Mouse (Mus musculus) erythroblast, embryonic 14.5 days (primary cell): ENCODE results near the gene Hba-x. TPM values are rescaled to one million over a fixed set of nuclear protein-coding genes. Genes with fewer than 3 reads are reported as not detected.

Experiments
- H3K27me3 ChIP-seq: 2 replicates; pipeline ENCODE4 v1.6.1; 2012; ENCODE audit warnings: inconsistent platforms; ENCODE audit not compliant: control insufficient read depth
- H3K36me3 ChIP-seq: 2 replicates; pipeline ENCODE4 v1.6.1; 2012; ENCODE audit warnings: mild to moderate bottlenecking, inconsistent platforms; ENCODE audit not compliant: control insufficient read depth
- H3K4me1 ChIP-seq: 2 replicates; pipeline ENCODE4 v1.6.1; 2012; ENCODE audit warnings: inconsistent platforms; ENCODE audit not compliant: control insufficient read depth
- H3K4me3 ChIP-seq: replicated peaks from 2 replicates; pipeline ENCODE3; 2012; ENCODE audit warnings: moderate library complexity, mild to moderate bottlenecking, inconsistent platforms
- H3K9me3 ChIP-seq: 2 replicates; pipeline ENCODE4 v1.6.1; 2012; ENCODE audit warnings: low read length, inconsistent platforms, mixed read lengths; ENCODE audit not compliant: control insufficient read depth
- GATA1 ChIP-seq: IDR thresholded peaks from 2 replicates; pipeline ENCODE4 v1.6.1; 2012; ENCODE audit warnings: low read length, inconsistent platforms, mixed read lengths
- TAL1 ChIP-seq: IDR thresholded peaks from 3 replicates; pipeline ENCODE4 v1.6.1; 2012; ENCODE audit warnings: low read length, inconsistent platforms, mixed read lengths
- polyA plus RNA-seq: library from polyadenylated mRNA; stranded (reverse); fragments of >175 nt; gene quantifications from 2 replicates; pipeline ENCODE4 v1.2.3, GENCODE M21; 2012

Gene Hba-x
- polyA plus RNA-seq, 1 experiment: 188 TPM

DNA sequence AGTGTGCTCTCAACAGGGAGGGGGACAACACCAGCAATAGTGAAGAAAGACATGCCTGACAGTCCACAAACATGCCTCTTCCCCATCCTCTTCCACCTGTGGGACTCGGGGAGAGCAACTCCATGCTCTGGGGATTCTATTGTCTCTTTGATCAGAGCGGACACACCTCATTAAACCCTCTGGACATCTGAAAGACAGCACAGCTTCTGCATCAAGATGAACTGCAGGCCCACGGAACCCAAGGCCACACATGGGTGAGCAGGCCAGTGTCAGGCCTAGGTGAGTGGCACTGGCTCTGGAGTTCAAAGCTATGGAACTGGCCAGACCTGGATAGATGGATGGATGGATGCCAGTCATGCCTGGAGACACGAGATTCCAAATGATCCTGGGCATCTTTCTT lies 33.2 kb downstream of the Hba-x start:
- H3K36me3 ChIP-seq: peaks cover 16% of the 10 kb centered on the region
- peaks cover 16% of the 10 kb centered on the region for H3K4me1 ChIP-seq
- peaks cover 30% of the 10 kb centered on the region for H3K27me3 ChIP-seq
- H3K4me3 ChIP-seq: no peak overlapping the region
- no peaks in the 10 kb centered on the region; the same call in 1 of the 2 replicates for H3K9me3 ChIP-seq
- TF ChIP-seq TAL1: no peak
- no peak for TF ChIP-seq GATA1

DNA sequence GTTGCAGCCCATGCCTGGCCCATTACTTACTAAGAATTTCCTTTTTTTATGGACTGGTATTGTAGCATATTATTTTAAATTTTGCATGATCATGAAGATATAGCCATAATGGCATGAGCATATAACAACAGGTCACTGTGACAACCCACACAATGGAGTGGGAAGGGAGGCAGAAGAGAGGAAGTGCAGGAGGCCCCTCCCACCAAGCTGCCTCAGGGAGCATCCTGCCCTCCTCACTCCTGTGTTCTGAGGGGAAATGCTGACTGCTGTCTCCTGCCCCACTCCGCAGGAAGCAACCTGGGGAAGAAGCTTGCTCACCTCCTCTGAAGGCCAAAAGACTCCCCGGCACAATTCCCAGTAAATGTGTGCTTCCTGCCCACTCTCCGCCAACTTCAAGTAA lies 33.7 kb downstream of the Hba-x start:
- no peaks in the 10 kb centered on the region; the same call in 1 of the 2 replicates for H3K9me3 ChIP-seq
- TF ChIP-seq TAL1: no peak
- TF ChIP-seq GATA1: no peak
- no peak overlapping the region for H3K4me3 ChIP-seq
- H3K4me1 ChIP-seq: peaks cover 16% of the 10 kb centered on the region
- peaks cover 32% of the 10 kb centered on the region for H3K27me3 ChIP-seq
- peaks cover 12% of the 10 kb centered on the region for H3K36me3 ChIP-seq

DNA sequence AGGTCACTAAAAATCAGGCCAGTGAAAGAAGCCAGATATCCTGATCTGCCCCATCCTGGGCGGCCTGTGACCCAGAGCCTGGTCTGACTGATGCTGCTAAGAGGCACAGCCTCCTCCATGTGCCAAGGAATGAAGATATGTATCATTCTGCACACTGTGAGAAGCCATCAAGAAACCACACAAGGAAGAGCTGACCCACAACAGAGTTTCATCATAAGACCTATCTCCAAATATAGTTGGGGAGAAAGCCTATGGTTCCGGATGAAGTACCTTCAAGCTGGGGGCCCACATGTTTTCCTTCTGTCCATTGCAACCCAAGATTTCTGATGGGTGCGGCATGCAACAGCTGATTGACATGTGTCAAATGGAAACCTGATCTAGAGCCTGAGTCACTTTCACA lies 39.8 kb downstream of the Hba-x start:
- no peaks in the 10 kb centered on the region for H3K9me3 ChIP-seq
- H3K4me1 ChIP-seq: peaks cover 11% of the 10 kb centered on the region
- H3K27me3 ChIP-seq: peaks cover 29% of the 10 kb centered on the region
- H3K4me3 ChIP-seq: no peak overlapping the region
- TF ChIP-seq GATA1 (no peak), TAL1 (no peak)
- no peaks in the 10 kb centered on the region for H3K36me3 ChIP-seq

DNA sequence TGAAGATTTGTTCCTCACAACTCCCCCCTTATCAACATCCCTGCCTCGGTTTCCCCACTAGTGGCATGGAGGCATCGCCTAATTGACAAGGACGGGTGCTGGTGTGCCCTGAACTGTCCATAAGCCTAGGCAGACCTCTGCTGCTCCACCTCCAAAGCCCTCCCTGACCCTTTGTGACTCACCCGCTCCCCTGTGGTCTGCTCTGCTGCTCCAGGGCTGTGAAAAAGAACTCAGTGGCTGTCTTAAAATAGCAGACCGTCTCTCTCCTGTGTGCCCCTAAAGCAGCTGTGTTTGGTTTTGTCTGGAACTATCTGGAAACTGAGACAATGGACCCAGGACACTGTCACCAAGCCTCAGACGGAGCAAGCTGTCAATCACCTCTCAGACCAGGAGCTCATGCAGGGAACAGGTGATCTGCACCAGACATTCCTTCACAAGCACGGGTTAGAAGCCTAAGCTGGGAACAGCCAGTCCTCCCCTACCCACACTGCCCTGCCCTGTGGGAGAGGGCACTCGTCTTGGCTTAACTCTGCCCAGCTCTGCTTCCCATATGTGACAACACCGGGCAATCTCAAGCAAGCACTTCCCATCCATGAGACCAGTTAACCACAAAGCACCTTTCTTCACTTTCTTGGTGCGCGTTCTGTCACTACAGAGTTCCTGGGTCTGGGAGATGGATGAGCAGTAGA lies 44.5 kb downstream of the Hba-x start:
- Histone ChIP-seq H3K27me3 (peaks cover 32% of the 10 kb centered on the region), H3K4me1 (peaks cover 20% of the 10 kb centered on the region), H3K9me3 (no peaks in the 10 kb centered on the region), H3K4me3 (peak overlapping the region; percentile 7), H3K36me3 (no peaks in the 10 kb centered on the region)
- TF ChIP-seq GATA1 (no peak), TAL1 (no peak)

DNA sequence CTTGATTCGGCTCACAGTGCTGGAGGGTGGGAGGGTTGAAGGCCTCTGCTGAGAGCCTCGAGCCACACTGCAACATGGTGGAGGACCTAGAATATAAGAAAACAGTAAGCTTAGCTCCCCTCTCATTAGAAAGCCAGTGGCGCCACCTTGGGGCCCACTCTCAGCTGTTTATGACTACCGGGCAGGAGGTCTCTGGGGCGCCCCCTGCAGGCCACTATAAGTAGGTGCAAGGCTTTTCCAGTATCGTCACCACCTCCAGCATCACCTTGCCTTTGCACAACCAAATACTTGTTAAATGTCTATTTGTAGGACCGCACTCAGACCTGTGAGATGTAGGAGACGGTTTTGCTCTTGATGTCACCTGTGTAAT lies 45.0 kb downstream of the Hba-x start:
- Histone ChIP-seq H3K9me3 (no peaks in the 10 kb centered on the region), H3K27me3 (peaks cover 34% of the 10 kb centered on the region), H3K4me3 (no peak overlapping the region), H3K4me1 (peaks cover 20% of the 10 kb centered on the region), H3K36me3 (no peaks in the 10 kb centered on the region)
- TF ChIP-seq TAL1: no peak

DNA sequence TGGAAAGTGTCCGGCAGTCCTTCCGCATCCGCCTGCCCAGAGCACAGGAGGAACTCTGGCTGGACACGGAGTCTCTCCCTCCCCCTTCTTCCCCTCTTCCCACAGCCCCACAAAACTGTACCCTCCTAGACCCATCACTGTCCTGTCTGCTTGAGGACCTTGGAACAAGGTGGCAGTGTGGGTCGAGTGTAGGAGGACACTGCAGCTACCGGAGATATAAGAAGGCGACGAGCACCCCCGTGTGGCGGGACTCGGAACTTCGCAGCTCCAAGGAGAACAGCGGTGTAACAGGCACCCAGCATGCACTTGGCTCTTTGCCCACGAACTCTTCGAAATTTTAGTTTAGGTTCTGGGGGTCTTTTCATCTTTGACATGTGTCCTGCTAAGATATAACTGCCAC lies 48.4 kb downstream of the Hba-x start:
- H3K27me3 ChIP-seq: peaks cover 37% of the 10 kb centered on the region
- no peak for TF ChIP-seq TAL1
- TF ChIP-seq GATA1: no peak
- H3K4me3 ChIP-seq: peak overlapping the region; percentile 25
- H3K4me1 ChIP-seq: peaks cover 20% of the 10 kb centered on the region
- no peaks in the 10 kb centered on the region for H3K9me3 ChIP-seq
- H3K36me3 ChIP-seq: no peaks in the 10 kb centered on the region

Other genes starting within 250 kb of the Hba-x start
- gene Il9r, start 76.1 kb upstream of the Hba-x start, polyA plus RNA-seq: not detected in 2 replicates
- gene Snrnp25, start 71.0 kb upstream of the Hba-x start, polyA plus RNA-seq: 25.7 and 48.2 TPM in 2 replicates
- gene Rhbdf1, start 54.1 kb upstream of the Hba-x start, polyA plus RNA-seq: 0.44 and 0.77 TPM in 2 replicates
- gene Mpg, start 49.9 kb upstream of the Hba-x start, polyA plus RNA-seq: 4.8 and 5.0 TPM in 2 replicates
- 4.8 and 5.8 TPM in 2 replicates for gene Nprl3, start 8.7 kb upstream of the Hba-x start, polyA plus RNA-seq
- gene Hba-a1, start 7.1 kb downstream of the Hba-x start, polyA plus RNA-seq: 387,305 and 409,151 TPM in 2 replicates
- 7.5 and 8.6 TPM in 2 replicates for gene Hbq1b, start 10.6 kb downstream of the Hba-x start, polyA plus RNA-seq
- 130,484 and 191,888 TPM in 2 replicates for gene Hba-a2, start 20.1 kb downstream of the Hba-x start, polyA plus RNA-seq
- 0.09 and 1.1 TPM in 2 replicates for gene Hbq1a, start 23.7 kb downstream of the Hba-x start, polyA plus RNA-seq
- gene Sh3pxd2b, start 71.4 kb downstream of the Hba-x start, polyA plus RNA-seq: 0.02 and 0.05 TPM in 2 replicates
- gene Ubtd2, start 179.0 kb downstream of the Hba-x start, polyA plus RNA-seq: 0.16 and 0.17 TPM in 2 replicates